Mouse (Mus musculus): ENCODE data around the gene Usp49. TPM values are rescaled to one million over a fixed set of nuclear protein-coding genes. Genes with fewer than 3 reads are reported as not detected.
"Not testable (repeated sequence)": the region's sequence is repeated elsewhere in the genome, so short reads cannot be mapped to it uniquely, and the experiment has no call there.

The Usp49 gene
- polyA plus RNA-seq, 1 experiment from 2014 or later: 6.8 TPM

GRCm38 (mm10) chr17:47597261-47597660, 33.2 kb upstream of the Usp49 start:
- H3K4me2 ChIP-seq: peak overlapping the region; percentile 99; the same call in 1 of the 2 replicates
- no peaks in the 10 kb centered on the region for H3K27me3 ChIP-seq (replicated peaks)
- 85% methylated on average over 13 of the region's 13 CpGs for WGBS
- ATAC-seq (ENCODE audit: low FRiP score): no peak
- H3K4me3 ChIP-seq (replicated peaks): no peak overlapping the region
- no peak overlapping the region for H3K9ac ChIP-seq (replicated peaks)
- H3K27ac ChIP-seq (replicated peaks): no peak overlapping the region
- peaks cover 33% of the 10 kb centered on the region for H3K36me3 ChIP-seq
- peaks cover 53% of the 10 kb centered on the region for H3K4me1 ChIP-seq
- H3K9me3 ChIP-seq (replicated peaks): no peaks in the 10 kb centered on the region

DNA sequence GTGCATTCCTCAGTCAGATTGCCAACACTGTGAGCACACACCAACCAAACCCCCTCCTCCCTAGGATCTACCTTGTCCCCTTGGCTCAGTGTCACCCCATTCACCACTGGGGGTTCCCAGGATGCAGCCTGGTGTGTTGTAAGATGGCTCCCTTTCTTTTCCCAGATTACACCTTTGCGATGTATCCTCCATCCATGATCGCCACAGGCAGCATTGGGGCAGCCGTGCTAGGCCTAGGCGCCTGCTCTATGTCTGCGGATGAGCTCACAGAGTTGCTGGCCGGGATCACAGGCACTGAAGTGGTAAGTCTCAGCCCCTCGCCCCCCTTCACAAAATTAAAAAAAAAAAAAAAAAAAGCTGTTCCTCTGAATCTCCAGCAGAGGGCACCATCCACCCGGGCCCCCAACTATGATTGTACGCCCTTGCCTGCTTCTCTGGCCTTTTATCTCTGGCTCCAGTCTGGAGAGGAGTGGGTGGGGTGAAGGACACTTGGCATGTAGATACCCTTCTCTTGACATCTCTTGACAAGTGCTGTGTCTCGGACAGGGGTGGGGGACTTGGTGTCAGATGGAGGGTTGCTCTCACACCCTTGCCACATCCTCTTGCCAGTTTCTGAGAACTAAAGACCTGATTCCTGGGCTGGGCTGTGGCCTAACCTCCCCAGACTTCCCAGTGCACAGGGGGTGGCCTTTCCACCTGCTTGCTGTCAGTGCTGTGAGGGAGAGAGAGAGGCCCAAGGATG, 32.5 kb upstream of the Usp49 start:
- H3K27me3 ChIP-seq (replicated peaks): no peaks in the 10 kb centered on the region
- ATAC-seq (ENCODE audit: low FRiP score): no peak
- H3K27ac ChIP-seq (replicated peaks): peak overlapping the region; percentile 37; the same call in 1 of the 2 replicates
- H3K9me3 ChIP-seq (replicated peaks): no peaks in the 10 kb centered on the region
- 32% methylated on average over 10 of the region's 10 CpGs for WGBS
- H3K9ac ChIP-seq (replicated peaks): no peak overlapping the region
- H3K4me2 ChIP-seq: peak overlapping the region; percentile 99; the same call in 1 of the 2 replicates
- H3K4me3 ChIP-seq (replicated peaks): no peak overlapping the region
- peaks cover 41% of the 10 kb centered on the region for H3K36me3 ChIP-seq
- peaks cover 48% of the 10 kb centered on the region for H3K4me1 ChIP-seq

DNA sequence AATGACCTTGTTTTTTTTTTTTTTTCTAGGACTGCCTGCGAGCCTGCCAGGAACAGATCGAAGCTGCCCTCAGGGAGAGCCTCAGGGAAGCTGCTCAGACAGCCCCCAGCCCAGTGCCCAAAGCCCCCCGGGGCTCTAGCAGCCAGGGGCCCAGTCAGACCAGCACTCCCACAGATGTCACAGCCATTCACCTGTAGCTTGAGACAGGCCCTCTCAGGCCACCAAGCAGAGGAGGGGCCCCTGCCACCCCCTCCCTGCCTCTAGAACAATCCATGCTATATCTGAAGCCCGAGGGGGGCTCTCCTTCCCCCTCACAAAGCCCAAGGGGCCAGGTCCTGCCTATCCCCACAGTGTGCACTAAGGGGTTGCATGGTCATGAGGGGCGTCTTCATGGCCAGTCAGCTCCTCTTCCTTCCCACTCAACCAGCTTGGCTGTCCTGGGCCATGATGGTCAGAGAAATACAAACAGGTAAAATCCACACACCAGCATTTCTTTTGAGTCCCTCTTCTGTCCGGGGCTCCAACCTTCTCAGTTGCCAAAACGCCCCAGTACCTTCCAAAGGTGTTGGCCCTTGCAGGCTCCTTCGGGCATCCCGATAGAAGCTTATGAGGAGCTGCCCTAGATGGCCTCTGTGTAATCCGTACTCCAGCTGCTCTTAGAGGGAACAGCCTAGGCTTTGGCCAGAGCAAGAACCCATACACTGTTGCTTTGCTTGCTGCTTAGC, 31.7 kb upstream of the Usp49 start:
- not testable (repeated sequence) for H3K27ac ChIP-seq (replicated peaks); H3K9me3 ChIP-seq (replicated peaks); ATAC-seq (ENCODE audit: low FRiP score); H3K9ac ChIP-seq (replicated peaks); H3K4me2 ChIP-seq; H3K27me3 ChIP-seq (replicated peaks); H3K4me3 ChIP-seq (replicated peaks)
- peaks cover 45% of the 10 kb centered on the region for H3K4me1 ChIP-seq
- 86% methylated on average over 10 of the region's 10 CpGs for WGBS
- H3K36me3 ChIP-seq: peaks cover 46% of the 10 kb centered on the region

DNA sequence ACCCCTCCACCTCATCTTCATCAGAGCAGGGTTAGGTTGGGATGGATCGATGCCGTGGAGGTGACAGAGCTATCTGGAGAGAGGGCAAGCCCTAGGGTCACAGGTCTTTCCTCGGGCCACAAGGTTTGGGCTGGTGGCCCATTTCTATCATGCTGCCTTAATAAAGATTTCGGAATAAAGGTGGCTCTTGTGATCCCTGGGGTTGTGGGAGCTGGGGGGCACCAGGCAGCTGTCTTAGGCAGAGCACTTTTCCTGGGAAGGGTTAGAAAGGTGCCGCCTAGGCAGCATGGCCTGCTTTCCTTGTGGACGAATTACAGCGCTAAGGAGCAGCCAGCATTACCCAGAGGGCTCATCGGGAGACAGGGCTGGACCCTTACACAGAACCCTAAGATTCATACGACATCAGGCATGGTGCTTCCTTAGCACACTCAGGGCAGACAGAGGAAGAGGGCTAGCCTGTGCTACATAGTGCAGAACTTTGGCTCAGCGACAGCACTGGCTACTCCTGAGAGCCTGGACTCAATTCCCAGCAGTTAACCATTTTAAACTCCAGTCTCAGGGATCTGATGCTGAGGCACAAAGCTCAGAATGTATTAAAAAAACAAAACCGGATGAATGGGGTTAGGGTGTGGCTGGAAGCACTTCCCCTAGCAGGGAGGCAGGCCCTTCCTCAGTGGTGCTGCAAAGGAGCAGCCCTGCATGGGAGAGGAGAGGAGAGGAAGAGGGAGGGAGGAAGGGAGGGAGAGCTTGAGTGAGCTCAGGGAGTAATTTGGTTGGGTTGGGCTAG, 30.8 kb upstream of the Usp49 start:
- Histone ChIP-seq H3K4me1 (peaks cover 36% of the 10 kb centered on the region), H3K27ac (replicated peaks) (no peak overlapping the region), H3K9me3 (replicated peaks) (no peaks in the 10 kb centered on the region), H3K4me2 (no peak overlapping the region), H3K36me3 (peaks cover 56% of the 10 kb centered on the region), H3K4me3 (replicated peaks) (no peak overlapping the region), H3K27me3 (replicated peaks) (no peaks in the 10 kb centered on the region), H3K9ac (replicated peaks) (no peak overlapping the region)
- no peak for ATAC-seq (ENCODE audit: low FRiP score)
- WGBS: 81% methylated on average over 11 of the region's 11 CpGs

- H3K4me2 ChIP-seq: no peak overlapping the region
- no peaks in the 10 kb centered on the region for H3K9me3 ChIP-seq (replicated peaks)
- no peak overlapping the region for H3K9ac ChIP-seq (replicated peaks)
- no peak for ATAC-seq (ENCODE audit: low FRiP score)
- H3K4me1 ChIP-seq: peaks cover 25% of the 10 kb centered on the region
- H3K27me3 ChIP-seq (replicated peaks): no peaks in the 10 kb centered on the region
- WGBS: 90% methylated on average over 13 of the region's 13 CpGs
- H3K27ac ChIP-seq (replicated peaks): peak overlapping the region; percentile 2; the same call in 1 of the 2 replicates
- peaks cover 67% of the 10 kb centered on the region for H3K36me3 ChIP-seq
- H3K4me3 ChIP-seq (replicated peaks): no peak overlapping the region
Measured at GRCm38 (mm10) chr17:47600601-47601388, 29.7 kb upstream of the Usp49 start.

GRCm38 (mm10) chr17:47601389-47601755, 29.1 kb upstream of the Usp49 start:
- Histone ChIP-seq H3K36me3 (peaks cover 72% of the 10 kb centered on the region), H3K4me2 (no peak overlapping the region), H3K9ac (replicated peaks) (no peak overlapping the region), H3K27me3 (replicated peaks) (no peaks in the 10 kb centered on the region), H3K4me3 (replicated peaks) (no peak overlapping the region), H3K4me1 (peaks cover 19% of the 10 kb centered on the region), H3K27ac (replicated peaks) (no peak overlapping the region; the same call in 1 of the 2 replicates), H3K9me3 (replicated peaks) (no peaks in the 10 kb centered on the region)
- no peak for ATAC-seq (ENCODE audit: low FRiP score)
- WGBS: 95% methylated on average over 10 of the region's 10 CpGs

- Histone ChIP-seq H3K4me1 (peaks cover 12% of the 10 kb centered on the region), H3K9me3 (replicated peaks) (no peaks in the 10 kb centered on the region), H3K27me3 (replicated peaks) (no peaks in the 10 kb centered on the region), H3K4me2 (no peak overlapping the region), H3K4me3 (replicated peaks) (no peak overlapping the region), H3K36me3 (peaks cover 80% of the 10 kb centered on the region), H3K9ac (replicated peaks) (no peak overlapping the region), H3K27ac (replicated peaks) (no peak overlapping the region)
- ATAC-seq (ENCODE audit: low FRiP score): no peak
- 94% methylated on average over 11 of the region's 11 CpGs for WGBS
Measured at GRCm38 (mm10) chr17:47602289-47602688, 28.2 kb upstream of the Usp49 start.

DNA sequence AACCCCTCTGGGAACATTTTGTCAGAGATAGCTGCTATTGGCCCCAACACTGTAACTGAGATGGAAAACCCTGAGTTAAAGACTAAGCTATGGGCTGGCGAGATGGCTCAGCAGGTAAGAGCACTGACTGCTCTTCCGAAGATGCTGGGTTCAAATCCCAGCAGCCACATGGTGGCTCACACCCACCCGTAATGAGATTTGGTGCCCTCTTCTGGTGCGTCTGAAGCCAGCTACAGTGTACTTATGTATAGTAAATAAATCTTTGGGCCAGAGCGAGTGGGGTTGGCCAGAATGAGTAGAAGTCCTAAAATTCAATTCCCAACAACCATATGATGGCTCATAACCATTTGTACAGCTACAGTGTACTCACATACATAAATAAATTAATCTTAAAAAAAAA, 24.3 kb upstream of the Usp49 start:
- H3K36me3 ChIP-seq: peaks cover 66% of the 10 kb centered on the region
- no peak for ATAC-seq (ENCODE audit: low FRiP score)
- H3K27ac ChIP-seq (replicated peaks): no peak overlapping the region

GRCm38 (mm10) chr17:47609182-47609581, 21.3 kb upstream of the Usp49 start:
- Histone ChIP-seq H3K27ac (replicated peaks) (no peak overlapping the region), H3K36me3 (peaks cover 47% of the 10 kb centered on the region), H3K9ac (replicated peaks) (no peak overlapping the region), H3K27me3 (replicated peaks) (no peaks in the 10 kb centered on the region), H3K9me3 (replicated peaks) (no peaks in the 10 kb centered on the region), H3K4me3 (replicated peaks) (0 out of 2 replicates have a peak overlapping the region, but pooled peaks have one; percentile 90), H3K4me2 (no peak overlapping the region), H3K4me1 (peaks cover 44% of the 10 kb centered on the region)
- no peak for ATAC-seq (ENCODE audit: low FRiP score)
- 97% methylated on average over 4 of the region's 4 CpGs for WGBS

More for the DNA sequence above, 24.3 kb upstream of the Usp49 start:
- Histone ChIP-seq H3K4me3 (replicated peaks) (no peak overlapping the region), H3K4me1 (peaks cover 23% of the 10 kb centered on the region), H3K27me3 (replicated peaks) (no peaks in the 10 kb centered on the region), H3K9ac (replicated peaks) (no peak overlapping the region), H3K9me3 (replicated peaks) (no peaks in the 10 kb centered on the region), H3K4me2 (no peak overlapping the region)
- WGBS: 80% methylated on average over 5 of the region's 5 CpGs

DNA sequence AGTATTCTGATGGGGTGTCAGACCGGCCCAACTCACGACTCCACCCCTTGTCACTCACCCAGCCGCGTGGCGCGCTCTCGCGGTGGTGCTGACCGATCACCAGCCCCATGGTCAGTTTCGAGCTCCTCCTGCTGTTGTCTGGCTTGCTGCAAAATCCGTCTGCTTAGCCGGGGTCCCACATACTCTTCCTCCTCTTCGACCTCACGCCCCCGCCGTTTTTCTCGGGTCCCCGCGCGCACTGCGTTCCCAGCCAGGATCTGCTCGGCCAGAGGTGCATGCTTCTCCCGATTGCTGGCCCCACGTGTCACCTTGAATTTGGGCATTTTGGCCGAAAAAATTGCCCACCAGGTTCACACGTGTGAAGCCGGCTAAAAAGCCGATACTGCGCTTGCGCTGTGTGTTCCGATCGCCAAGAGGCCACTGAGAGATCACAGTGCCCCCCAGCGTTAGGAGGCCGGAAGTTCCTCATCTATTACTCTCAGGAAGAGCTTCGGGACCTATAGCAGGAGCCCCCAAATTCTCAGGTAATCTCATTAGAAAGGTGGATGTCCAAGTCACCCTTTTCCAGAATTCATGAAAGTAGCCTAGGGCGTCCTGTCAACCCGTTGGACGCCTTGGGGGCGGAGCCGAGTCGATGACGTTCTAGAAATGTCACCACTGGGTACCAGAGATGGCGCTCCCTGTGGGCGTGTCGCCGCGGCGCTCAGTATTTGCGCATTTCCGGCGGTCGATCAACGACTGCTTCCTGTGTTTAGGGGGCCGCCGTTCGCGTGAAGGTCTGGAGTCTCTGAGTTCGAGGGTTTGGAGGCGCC, 19.4 kb upstream of the Usp49 start, which contains the start of the genes Bysl, Med20 and Gm20517:
Gene Bysl, minus strand, starts transcription at position 644 of the 812 bp plus-strand sequence.
Gene Med20, plus strand, starts transcription at position 734 of the 812 bp plus-strand sequence.
Gene Gm20517, plus strand, starts transcription at position 741 of the 812 bp plus-strand sequence.
- H3K4me2 ChIP-seq: peak within 1 kb of the TSS; percentile 93
- peaks cover 40% of the 10 kb centered on the region for H3K36me3 ChIP-seq
- no peaks in the 10 kb centered on the region for H3K27me3 ChIP-seq (replicated peaks)
- H3K27ac ChIP-seq (replicated peaks): peak within 1 kb of the TSS; percentile 80
- WGBS: under 1% methylated on average over 59 of the region's 59 CpGs
- ATAC-seq (ENCODE audit: low FRiP score): peak; percentile 96
- peak within 1 kb of the TSS; percentile 84 for H3K9ac ChIP-seq (replicated peaks)
- H3K4me1 ChIP-seq: peaks cover 47% of the 10 kb centered on the region
- H3K9me3 ChIP-seq (replicated peaks): no peaks in the 10 kb centered on the region
- H3K4me3 ChIP-seq (replicated peaks): peak within 1 kb of the TSS; percentile 90
